Mouse (Mus musculus) kidney, postnatal 0 days (tissue): Measurements from ENCODE around the gene Hs3st3a1. TPM values are rescaled to one million over a fixed set of nuclear protein-coding genes. Genes with fewer than 3 reads are reported as not detected.

Source experiments
- ATAC-seq: fragments of 200-750 bp; cut with Nextera tagmentation; replicated peaks from 2 replicates; pipeline ENCODE4 v1.8.0; 2017; ENCODE audit warnings: low read depth, moderate number of reproducible peaks, moderate TSS enrichment, moderate library complexity; ENCODE audit not compliant: low FRiP score
- DNase-seq: peaks from one replicate; pipeline ENCODE4 v3.0.0-alpha.2; 2016; ENCODE audit warnings: low spot score
- H3K27ac ChIP-seq: fragments of 300-500 bp; sonication (generic); 2 replicates; pipeline ENCODE4 v1.5.1; 2014; ENCODE audit warnings: mild to moderate bottlenecking
- H3K27me3 ChIP-seq: fragments of 300-500 bp; sonication (generic); 2 replicates; pipeline ENCODE4 v1.6.1; 2014; ENCODE audit warnings: low read length, mixed read lengths; ENCODE audit not compliant: insufficient read depth
- H3K36me3 ChIP-seq: fragments of 300-500 bp; sonication (generic); 2 replicates; pipeline ENCODE4 v1.6.1; 2014; ENCODE audit warnings: low read length, mixed read lengths; ENCODE audit not compliant: insufficient read depth
- H3K4me1 ChIP-seq: fragments of 300-500 bp; sonication (generic); replicated peaks from 2 replicates; pipeline ENCODE4 v1.6.1; 2014; ENCODE audit warnings: antibody characterized with exemption, low read length, mixed read lengths; ENCODE audit not compliant: insufficient read depth
- H3K4me2 ChIP-seq: fragments of 300-500 bp; sonication (generic); 2 replicates; pipeline ENCODE4 v1.6.1; 2014; ENCODE audit warnings: mild to moderate bottlenecking, low read length, moderate library complexity, mixed read lengths
- H3K4me3 ChIP-seq: fragments of 300-500 bp; sonication (generic); replicated peaks from 2 replicates; pipeline ENCODE4 v1.5.1; 2014; ENCODE audit warnings: low read depth, low read length
- H3K9ac ChIP-seq: fragments of 300-500 bp; sonication (generic); 2 replicates; pipeline ENCODE4 v1.6.1; 2014; ENCODE audit warnings: low read depth, low read length
- H3K9me3 ChIP-seq: fragments of 300-500 bp; sonication (generic); replicated peaks from 2 replicates; pipeline ENCODE4 v1.6.1; 2016; ENCODE audit warnings: low read length, inconsistent platforms, mixed read lengths
- CTCF ChIP-seq: IDR thresholded peaks from 2 replicates; pipeline ENCODE4 v1.5.1; 2016; ENCODE audit warnings: antibody characterized with exemption, low read depth, mild to moderate bottlenecking, moderate library complexity
- WGBS: fragments of 180-500 bp; shearing (Covaris S2); extraction: QIAGEN DNeasy Blood & Tissue Kit; methylation state at CpG from one replicate; pipeline ENCODE4 v1.1.7; 2014; 5-methylcytosine and 5-hydroxymethylcytosine counted together
- polyA plus RNA-seq: library from polyadenylated mRNA; unstranded; fragments of >200 nt; fragmentation: Nextera tagmentation; extraction: Ambion mirVana; gene quantifications from 2 replicates; pipeline ENCODE4 v1.2.1, GENCODE M21; 2015

The Hs3st3a1 gene
- polyA plus RNA-seq, 1 experiment from 2014 or later: 2.2 TPM

DNA sequence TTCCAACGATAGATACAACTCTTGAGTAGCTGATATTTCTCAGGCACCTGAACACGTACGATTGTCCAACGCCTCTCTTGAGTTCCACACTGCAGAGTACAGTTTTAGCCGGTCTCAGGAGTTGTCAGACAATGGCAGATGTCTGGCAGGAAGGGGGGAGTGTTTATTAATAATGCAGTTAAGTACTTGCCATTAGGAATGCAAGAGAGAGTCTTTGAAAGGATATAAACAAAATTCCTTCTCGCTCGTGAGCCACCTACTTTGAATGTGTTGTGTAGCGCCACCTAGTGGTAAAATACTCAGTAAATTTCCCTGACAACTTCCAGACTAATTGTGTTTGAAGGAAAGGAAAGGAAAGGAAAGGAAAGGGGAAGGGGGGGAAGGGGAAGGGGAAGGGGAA lies 7.0 kb downstream of the Hs3st3a1 start:
- no peaks in the 10 kb centered on the region for H3K4me1 ChIP-seq
- WGBS: 31% methylated on average over 8 of the region's 8 CpGs
- no peak overlapping the region for H3K9ac ChIP-seq
- H3K27me3 ChIP-seq: peaks cover 4% of the 10 kb centered on the region; the same call in 1 of the 2 replicates
- no peaks in the 10 kb centered on the region for H3K36me3 ChIP-seq
- peak overlapping the region; percentile 34; the same call in 1 of the 2 replicates for H3K4me2 ChIP-seq
- H3K27ac ChIP-seq: no peak overlapping the region
- no peak overlapping the region for H3K4me3 ChIP-seq
- no peak for ATAC-seq
- H3K9me3 ChIP-seq: no peaks in the 10 kb centered on the region
- peak; percentile 92 for DNase-seq
- TF ChIP-seq CTCF: peak; percentile 80

DNA sequence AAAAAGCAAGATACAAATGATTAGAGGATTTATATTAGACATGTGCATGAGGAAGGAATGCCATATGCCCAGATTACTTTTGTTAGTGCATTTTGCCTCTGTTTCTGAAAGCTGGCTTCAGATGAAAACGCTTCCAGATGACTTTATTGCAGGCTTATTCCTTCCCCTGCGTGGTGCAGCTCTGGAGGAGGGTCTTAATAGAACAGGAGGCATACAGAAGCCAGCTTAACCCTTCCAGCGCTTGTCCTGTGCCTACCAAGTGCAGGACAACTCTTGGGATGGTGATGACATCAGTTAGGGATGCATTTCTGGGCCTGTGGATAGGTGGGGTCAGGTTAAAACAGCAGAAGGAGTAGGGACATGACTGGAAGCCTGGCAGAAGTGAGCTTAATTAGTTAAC lies 7.6 kb downstream of the Hs3st3a1 start:
- Histone ChIP-seq H3K4me1 (no peaks in the 10 kb centered on the region), H3K4me3 (no peak overlapping the region), H3K27me3 (peaks cover 4% of the 10 kb centered on the region; the same call in 1 of the 2 replicates), H3K9me3 (no peaks in the 10 kb centered on the region), H3K4me2 (no peak overlapping the region), H3K36me3 (no peaks in the 10 kb centered on the region), H3K27ac (no peak overlapping the region), H3K9ac (no peak overlapping the region)
- WGBS: 37% methylated on average over 3 of the region's 3 CpGs
- no peak for ATAC-seq
- TF ChIP-seq CTCF: no peak
- no peak for DNase-seq

GRCm38 (mm10) chr11:64445227-64445626 lies 10.1 kb downstream of the Hs3st3a1 start:
- TF ChIP-seq CTCF: no peak
- no peak overlapping the region for H3K4me2 ChIP-seq
- 94% methylated on average over 1 of the region's 1 CpGs for WGBS
- no peaks in the 10 kb centered on the region for H3K4me1 ChIP-seq
- no peak overlapping the region for H3K27ac ChIP-seq
- H3K36me3 ChIP-seq: no peaks in the 10 kb centered on the region
- ATAC-seq (no peak), DNase-seq (no peak)
- H3K9ac ChIP-seq: no peak overlapping the region
- no peaks in the 10 kb centered on the region for H3K9me3 ChIP-seq
- no peak overlapping the region for H3K4me3 ChIP-seq
- H3K27me3 ChIP-seq: 0 out of 2 replicates have a peak, but pooled peaks cover 4% of the 10 kb centered on the region

DNA sequence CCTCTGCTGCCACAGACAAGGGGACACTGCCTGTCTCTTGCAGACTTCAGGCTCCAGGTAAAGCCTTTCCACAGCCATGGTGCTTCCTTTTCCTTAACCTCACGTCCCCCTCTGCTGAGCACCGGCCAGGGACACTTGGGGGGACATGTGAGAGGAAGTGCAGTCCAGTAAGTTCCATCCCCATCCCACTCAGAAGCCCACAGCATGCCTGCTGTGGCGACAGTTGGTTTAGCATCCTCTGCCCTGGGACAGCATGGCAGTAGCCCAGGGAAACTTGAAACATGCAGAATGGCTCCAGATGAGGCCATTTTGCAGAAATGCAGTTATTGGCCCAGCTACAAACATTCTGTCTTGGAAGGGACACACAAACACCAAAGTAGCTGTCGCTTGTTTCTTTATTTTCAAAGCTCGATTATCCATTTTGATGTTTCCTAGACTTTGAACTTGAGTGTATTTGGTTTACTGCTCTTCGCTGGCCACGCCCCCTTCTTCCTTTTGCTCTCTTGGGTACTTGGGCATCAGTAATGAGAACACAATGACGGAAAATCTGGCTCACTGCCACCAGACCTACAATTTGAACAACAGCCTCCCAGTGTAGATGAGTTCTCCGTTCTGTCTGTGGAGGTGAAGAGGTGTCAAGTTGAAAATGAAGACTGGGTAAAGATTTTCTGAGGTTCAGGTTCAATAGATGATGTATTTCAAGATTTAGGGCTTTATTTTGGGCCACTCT lies 13.6 kb downstream of the Hs3st3a1 start:
- ATAC-seq (no peak), DNase-seq (no peak)
- Histone ChIP-seq H3K9me3 (no peaks in the 10 kb centered on the region), H3K27ac (no peak overlapping the region), H3K4me2 (no peak overlapping the region), H3K36me3 (no peaks in the 10 kb centered on the region), H3K4me1 (no peaks in the 10 kb centered on the region), H3K4me3 (no peak overlapping the region), H3K27me3 (0 out of 2 replicates have a peak, but pooled peaks cover 4% of the 10 kb centered on the region), H3K9ac (no peak overlapping the region)
- TF ChIP-seq CTCF: no peak
- 79% methylated on average over 9 of the region's 9 CpGs for WGBS

DNA sequence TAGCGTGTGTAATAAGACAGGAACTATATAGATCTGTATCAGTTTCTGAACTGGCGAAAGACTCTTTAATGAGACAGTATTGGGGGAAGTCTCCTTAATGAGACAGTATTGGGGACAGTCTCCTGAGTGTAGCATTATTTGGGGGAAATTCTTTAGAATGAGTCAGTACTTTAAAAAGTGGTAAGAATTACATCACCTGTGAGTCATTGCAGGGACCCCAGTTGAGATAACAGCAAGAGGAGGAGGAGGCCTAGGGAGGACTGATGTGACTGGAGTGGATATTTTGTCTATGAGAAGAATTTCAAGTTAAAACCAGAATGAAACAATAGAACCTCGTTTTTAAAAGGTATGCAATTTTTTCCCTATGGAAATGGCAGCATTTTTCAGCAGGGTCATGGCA lies 26.6 kb downstream of the Hs3st3a1 start:
- ATAC-seq: no peak
- TF ChIP-seq CTCF: no peak

DNA sequence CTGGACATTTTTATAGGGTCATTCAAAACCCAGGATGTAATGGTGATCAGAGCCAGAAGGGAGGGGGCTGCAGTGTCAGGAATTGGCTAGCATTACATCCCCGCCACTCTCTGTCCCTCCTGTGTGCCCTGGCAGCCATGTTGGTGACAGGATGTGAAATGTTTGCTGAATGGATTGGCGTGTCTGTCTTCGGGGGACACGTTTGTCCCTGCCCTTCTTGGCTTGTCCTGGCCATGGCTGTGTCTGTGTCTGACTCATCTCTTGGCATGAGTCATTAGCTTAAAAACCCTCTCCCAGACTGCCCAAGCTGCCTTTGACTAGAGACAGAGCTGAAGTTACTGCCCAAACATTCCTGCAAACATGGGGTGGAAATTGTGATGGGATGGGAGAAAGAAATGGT lies 33.6 kb downstream of the Hs3st3a1 start:
- no peak overlapping the region for H3K9ac ChIP-seq
- TF ChIP-seq CTCF: no peak
- no peak overlapping the region for H3K27ac ChIP-seq
- no peaks in the 10 kb centered on the region for H3K36me3 ChIP-seq
- no peak for ATAC-seq
- no peak overlapping the region for H3K4me3 ChIP-seq
- DNase-seq: no peak
- no peaks in the 10 kb centered on the region for H3K9me3 ChIP-seq
- H3K4me1 ChIP-seq: no peaks in the 10 kb centered on the region
- WGBS: 25% methylated on average over 4 of the region's 4 CpGs
- H3K4me2 ChIP-seq: no peak overlapping the region
- H3K27me3 ChIP-seq: no peaks in the 10 kb centered on the region

More for the DNA sequence above, 26.6 kb downstream of the Hs3st3a1 start:
- Histone ChIP-seq H3K4me2 (no peak overlapping the region), H3K4me3 (no peak overlapping the region), H3K9me3 (no peaks in the 10 kb centered on the region), H3K27ac (no peak overlapping the region), H3K9ac (no peak overlapping the region), H3K4me1 (no peaks in the 10 kb centered on the region), H3K27me3 (no peaks in the 10 kb centered on the region), H3K36me3 (no peaks in the 10 kb centered on the region)
- DNase-seq: no peak
- 74% methylated on average over 3 of the region's 3 CpGs for WGBS
